Mouse (Mus musculus) bone marrow, adult 2 months (tissue): ENCODE measurements at regions not wholly inside any gene's neighbourhood (a gene's known extent, or its start where the extent isn't known, plus 50 kb on each side); places are given as distances from the start of the nearest gene placed in this dataset.

Experiments
- CTCF ChIP-seq: fragments of 200-500 bp; IDR thresholded peaks from 2 replicates; pipeline ENCODE4 v1.5.1; 2011; ENCODE audit warnings: low read length, control low read depth; ENCODE audit not compliant: control insufficient read depth, insufficient read depth
- POLR2A ChIP-seq: fragments of 200-500 bp; IDR thresholded peaks from 2 replicates; pipeline ENCODE4 v1.6.1; 2011; ENCODE audit warnings: low read depth, mild to moderate bottlenecking, control low read depth, low read length, borderline replicate concordance; ENCODE audit not compliant: control insufficient read depth

DNA sequence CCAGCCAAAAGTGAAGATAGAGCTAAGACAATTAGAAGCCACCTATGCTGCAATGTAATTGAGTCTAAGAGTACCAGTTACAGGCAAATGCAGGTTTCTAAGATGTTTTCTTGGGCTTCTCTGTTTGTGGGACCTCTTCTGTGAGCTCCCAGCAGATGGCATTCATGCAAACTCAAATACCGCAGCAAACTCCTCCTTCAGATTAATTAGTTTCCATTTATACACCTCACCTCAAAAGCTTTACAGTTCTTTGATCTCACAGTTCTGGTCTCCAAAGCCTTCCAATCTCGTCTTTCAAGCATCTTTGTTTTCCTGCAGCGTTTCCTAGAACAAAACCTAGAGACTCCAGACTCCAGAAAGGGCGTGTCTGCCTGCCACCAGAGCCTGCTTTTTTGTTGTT is 340.6 kb upstream of the Myt1l start:
- no peak for TF ChIP-seq CTCF
- no peak for TF ChIP-seq POLR2A
